Mouse (Mus musculus): ENCODE data around the gene Gm49776.
"Not testable (repeated sequence)": the region's sequence is repeated elsewhere in the genome, so short reads cannot be mapped to it uniquely, and the experiment has no call there.

Gene Gm49776

DNA sequence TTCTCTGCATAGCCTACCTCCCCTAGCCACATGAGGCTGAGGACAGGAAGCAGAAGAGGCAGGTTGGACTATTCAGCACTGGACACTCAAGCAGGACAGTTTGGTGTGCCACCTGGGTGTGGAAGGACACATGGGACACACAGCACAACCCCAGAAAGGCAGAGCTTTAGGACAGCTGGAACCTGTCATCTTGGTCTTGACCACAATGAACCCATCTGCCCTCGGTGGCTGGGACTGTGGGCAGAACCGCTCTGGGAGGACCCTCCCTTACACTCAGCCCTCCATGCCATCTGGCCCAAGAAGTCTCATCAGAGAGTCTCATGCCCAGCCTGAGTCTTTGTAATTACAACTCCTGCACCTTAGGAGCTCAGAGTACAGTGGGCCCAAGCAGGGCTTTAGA, 58.1 kb downstream of the Gm49776 start:
- DNase-seq = no peak

DNA sequence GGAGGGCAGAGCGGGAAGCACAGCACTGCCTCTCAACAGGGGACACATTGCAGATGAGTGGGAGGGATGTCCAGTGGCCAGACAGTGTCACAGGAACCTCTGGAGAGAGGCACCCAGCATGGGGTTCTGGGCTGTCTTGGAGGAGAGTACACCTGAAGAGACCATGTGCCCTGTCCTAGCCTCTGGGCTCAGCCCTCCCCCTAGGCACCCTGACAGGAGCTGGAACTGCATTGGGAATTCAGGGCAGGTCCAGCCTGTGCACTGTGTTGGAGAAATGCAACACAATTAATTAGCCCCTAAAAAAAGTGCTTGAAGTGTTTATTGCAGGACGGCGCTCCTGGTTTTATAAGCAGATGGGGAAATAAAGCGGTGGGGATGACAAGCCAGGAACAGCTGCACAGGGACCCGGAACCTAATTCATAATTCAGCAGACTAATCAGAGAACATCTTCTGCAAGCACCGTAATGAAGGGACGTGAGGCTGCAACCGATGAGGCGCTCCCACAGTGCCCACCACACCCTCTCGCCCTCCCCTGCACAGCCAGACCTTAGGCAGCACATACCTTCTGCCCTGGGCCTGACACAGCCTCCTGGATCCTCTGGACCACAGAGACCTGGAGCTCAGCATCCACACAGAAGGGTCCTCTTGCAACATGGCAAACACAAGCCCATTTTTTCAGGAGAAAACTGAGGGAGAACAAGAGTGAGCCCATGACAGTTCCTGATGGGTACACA, 59.6 kb downstream of the Gm49776 start:
- no peak for DNase-seq

DNA sequence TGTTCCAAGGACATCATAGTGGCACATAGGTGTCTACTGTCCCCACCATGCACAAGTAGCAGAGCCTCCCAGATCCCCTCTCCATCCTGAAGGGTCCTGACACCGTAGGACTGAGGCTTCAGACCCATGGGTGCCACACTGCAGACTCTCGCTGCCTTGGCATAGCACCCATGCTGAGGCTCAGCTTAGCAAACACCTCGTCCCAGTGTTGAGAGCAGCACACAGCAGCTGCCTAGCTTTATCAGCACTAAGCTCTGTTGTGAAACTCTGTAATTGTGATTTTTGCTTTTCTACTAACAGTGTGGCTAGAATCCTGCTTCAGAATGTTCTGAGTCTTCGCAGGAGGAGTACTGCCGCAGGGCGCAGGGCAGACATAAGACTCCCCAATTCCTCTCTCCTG, 60.2 kb downstream of the Gm49776 start:
- no peak for DNase-seq

DNA sequence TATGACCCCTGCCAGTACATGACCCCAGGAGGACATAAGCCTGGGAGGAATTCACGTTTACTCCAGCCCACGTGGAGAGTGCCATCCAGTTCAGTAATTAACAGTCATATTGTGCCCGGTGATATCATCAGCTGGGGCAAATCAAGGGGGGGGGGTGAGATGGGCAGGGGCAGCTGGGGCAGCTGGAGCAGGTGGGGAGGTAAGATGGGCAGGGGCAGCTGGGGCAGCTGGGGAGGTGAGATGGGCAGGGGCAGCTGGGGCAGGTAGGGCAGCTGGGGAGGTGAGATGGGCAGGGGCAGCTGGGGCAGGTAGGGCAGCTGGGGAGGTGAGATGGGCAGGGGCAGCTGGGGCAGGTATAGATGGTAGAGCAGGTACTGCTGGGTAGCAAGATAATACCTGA, 62.6 kb downstream of the Gm49776 start:
- not testable (repeated sequence) for DNase-seq
